Mouse (Mus musculus) lung, embryonic 16.5 days (tissue): ENCODE results near the gene Thap3. TPM values are rescaled to one million over a fixed set of nuclear protein-coding genes. Genes with fewer than 3 reads are reported as not detected.
"Not testable (repeated sequence)": the region's sequence is repeated elsewhere in the genome, so short reads cannot be mapped to it uniquely, and the experiment has no call there.

Experiments
- ATAC-seq: fragments of 200-750 bp; cut with Nextera tagmentation; 2 replicates; pipeline ENCODE4 v1.8.0; 2017; ENCODE audit warnings: low read depth, mild to moderate bottlenecking, moderate library complexity
- H3K27ac ChIP-seq: fragments of 300-500 bp; sonication (generic); 2 replicates; pipeline ENCODE4 v1.5.1; 2014; ENCODE audit warnings: mild to moderate bottlenecking, control low read depth, low read length
- H3K27me3 ChIP-seq: fragments of 300-500 bp; sonication (generic); 2 replicates; pipeline ENCODE4 v1.6.1; 2014; ENCODE audit warnings: low read depth, low read length, mixed read lengths; ENCODE audit not compliant: control insufficient read depth, insufficient read depth
- H3K36me3 ChIP-seq: fragments of 300-500 bp; sonication (generic); 2 replicates; pipeline ENCODE4 v1.6.1; 2014; ENCODE audit warnings: low read length; ENCODE audit not compliant: control insufficient read depth, insufficient read depth
- H3K4me1 ChIP-seq: fragments of 300-500 bp; sonication (generic); replicated peaks from 2 replicates; pipeline ENCODE4 v1.6.1; 2014; ENCODE audit warnings: low read length, mixed read lengths; ENCODE audit not compliant: control insufficient read depth, insufficient read depth
- H3K4me2 ChIP-seq: fragments of 300-500 bp; sonication (generic); 2 replicates; pipeline ENCODE4 v1.6.1; 2014; ENCODE audit warnings: low read depth, low read length, control low read depth
- H3K4me3 ChIP-seq: fragments of 300-500 bp; sonication (generic); 2 replicates; pipeline ENCODE4 v1.5.1; 2014; ENCODE audit warnings: mild to moderate bottlenecking, low read length, control low read depth
- H3K9ac ChIP-seq: fragments of 300-500 bp; sonication (generic); 2 replicates; pipeline ENCODE4 v1.6.1; 2014; ENCODE audit warnings: low read length, control low read depth
- H3K9me3 ChIP-seq: fragments of 300-500 bp; sonication (generic); 2 replicates; pipeline ENCODE4 v1.6.1; 2016; ENCODE audit warnings: low read length; ENCODE audit not compliant: control insufficient read depth
- WGBS: fragments of 180-500 bp; shearing (Covaris S2); extraction: QIAGEN DNeasy Blood & Tissue Kit; methylation state at CpG from one replicate; pipeline ENCODE4 v1.1.7; 2014; 5-methylcytosine and 5-hydroxymethylcytosine counted together
- polyA plus RNA-seq: library from polyadenylated mRNA; unstranded; fragments of >200 nt; fragmentation: Nextera tagmentation; extraction: Ambion mirVana; gene quantifications from 2 replicates; pipeline ENCODE4 v1.2.1, GENCODE M21; 2015

Gene Thap3
- 37.5 and 43.9 TPM in 2 replicates for polyA plus RNA-seq

GRCm38 (mm10) chr4:151988342-151989109 lies at the start of gene Thap3:
Gene Thap3, minus strand, starts transcription at chr4:151988997.
- ATAC-seq, result peak; percentile 77
- Histone ChIP-seq H3K9ac (peak within 1 kb of the TSS; percentile 94), H3K27ac (peak within 1 kb of the TSS; percentile 81), H3K4me2 (peak within 1 kb of the TSS; percentile 86), H3K4me3 (peak within 1 kb of the TSS; percentile 92), H3K9me3 (no peaks in the 10 kb centered on the region), H3K36me3 (peaks cover 27% of the 10 kb centered on the region), H3K4me1 (peaks cover 19% of the 10 kb centered on the region), H3K27me3 (no peaks in the 10 kb centered on the region)
- WGBS, result under 1% methylated on average over 45 of the region's 54 CpGs

- Histone ChIP-seq H3K36me3 (peaks cover 21% of the 10 kb centered on the region), H3K4me1 (peaks cover 8% of the 10 kb centered on the region), H3K4me2 (peak within 1 kb of the TSS; percentile 94), H3K9ac (peak within 1 kb of the TSS; percentile 93), H3K9me3 (no peaks in the 10 kb centered on the region), H3K27me3 (no peaks in the 10 kb centered on the region), H3K27ac (no peak within 1 kb of the TSS), H3K4me3 (peak within 1 kb of the TSS; percentile 100)
- 36% methylated on average over 10 of the region's 10 CpGs for WGBS
- no peak for ATAC-seq
These were observed 49.6 kb upstream of the Thap3 start, which contains the start of gene Tas1r1 for GRCm38 (mm10) chr4:152038225-152038984. Gene Tas1r1, minus strand, starts transcription at chr4:152038568.

GRCm38 (mm10) chr4:152036464-152036863 lies 47.7 kb upstream of the Thap3 start:
- 83% methylated on average over 6 of the region's 6 CpGs for WGBS
- not testable (repeated sequence) for H3K36me3 ChIP-seq

GRCm38 (mm10) chr4:152032922-152033321 lies 44.1 kb upstream of the Thap3 start:
- Histone ChIP-seq H3K36me3 (no peaks in the 10 kb centered on the region), H3K27ac (no peak overlapping the region), H3K27me3 (no peaks in the 10 kb centered on the region), H3K9ac (no peak overlapping the region), H3K4me1 (peaks cover 7% of the 10 kb centered on the region), H3K4me3 (no peak overlapping the region), H3K4me2 (no peak overlapping the region), H3K9me3 (no peaks in the 10 kb centered on the region)
- 87% methylated on average over 13 of the region's 13 CpGs for WGBS
- no peak for ATAC-seq

More at GRCm38 (mm10) chr4:152036464-152036863, 47.7 kb upstream of the Thap3 start:
- H3K4me1 ChIP-seq, H3K27me3 ChIP-seq, ATAC-seq, H3K9me3 ChIP-seq, H3K9ac ChIP-seq, H3K27ac ChIP-seq, H3K4me3 ChIP-seq, H3K4me2 ChIP-seq: not testable (repeated sequence)

- H3K36me3 ChIP-seq, result no peaks in the 10 kb centered on the region
- no peaks in the 10 kb centered on the region for H3K27me3 ChIP-seq
- H3K4me2 ChIP-seq, result no peak overlapping the region
- 72% methylated on average over 4 of the region's 4 CpGs for WGBS
- H3K4me3 ChIP-seq, result no peak overlapping the region
- no peak overlapping the region for H3K27ac ChIP-seq
- H3K9me3 ChIP-seq, result no peaks in the 10 kb centered on the region
- ATAC-seq, result no peak
- peaks cover 26% of the 10 kb centered on the region for H3K4me1 ChIP-seq
- H3K9ac ChIP-seq, result no peak overlapping the region
These were observed 41.2 kb upstream of the Thap3 start for GRCm38 (mm10) chr4:152029997-152030396.

- Histone ChIP-seq H3K4me2 (no peak overlapping the region), H3K27ac (no peak overlapping the region), H3K36me3 (0 out of 2 replicates have a peak, but pooled peaks cover under 1% of the 10 kb centered on the region), H3K9ac (no peak overlapping the region), H3K4me1 (peaks cover 32% of the 10 kb centered on the region), H3K9me3 (no peaks in the 10 kb centered on the region), H3K4me3 (no peak overlapping the region), H3K27me3 (no peaks in the 10 kb centered on the region)
- ATAC-seq, result no peak
- WGBS, result 34% methylated on average over 5 of the region's 5 CpGs
These were observed 40.3 kb upstream of the Thap3 start for GRCm38 (mm10) chr4:152029087-152029486.

GRCm38 (mm10) chr4:152028456-152028855 lies 39.7 kb upstream of the Thap3 start:
- no peaks in the 10 kb centered on the region for H3K27me3 ChIP-seq
- 61% methylated on average over 15 of the region's 15 CpGs for WGBS
- no peak for ATAC-seq
- H3K36me3 ChIP-seq, result peaks cover 5% of the 10 kb centered on the region; the same call in 1 of the 2 replicates
- no peak overlapping the region for H3K27ac ChIP-seq
- H3K4me3 ChIP-seq, result peak overlapping the region; percentile 78
- H3K4me2 ChIP-seq, result peak overlapping the region; percentile 90
- peaks cover 32% of the 10 kb centered on the region for H3K4me1 ChIP-seq
- H3K9me3 ChIP-seq, result no peaks in the 10 kb centered on the region
- H3K9ac ChIP-seq, result peak overlapping the region; percentile 59

- peak; percentile 98 for ATAC-seq
These were observed 38.7 kb upstream of the Thap3 start, which contains the start of gene Zbtb48 for GRCm38 (mm10) chr4:152027524-152027923. Gene Zbtb48, minus strand, starts transcription at chr4:152027671.

More at GRCm38 (mm10) chr4:152027524-152027923, 38.7 kb upstream of the Thap3 start, which contains the start of gene Zbtb48:
- H3K9ac ChIP-seq, result peak within 1 kb of the TSS; percentile 80
- H3K27ac ChIP-seq, result peak within 1 kb of the TSS; percentile 69
- H3K4me3 ChIP-seq, result peak within 1 kb of the TSS; percentile 78
- no peaks in the 10 kb centered on the region for H3K27me3 ChIP-seq
- no peaks in the 10 kb centered on the region for H3K9me3 ChIP-seq
- peaks cover 36% of the 10 kb centered on the region for H3K4me1 ChIP-seq
- H3K36me3 ChIP-seq, result peaks cover 12% of the 10 kb centered on the region; the same call in 1 of the 2 replicates
- under 1% methylated on average over 35 of the region's 35 CpGs for WGBS
- H3K4me2 ChIP-seq, result peak within 1 kb of the TSS; percentile 99
